Mouse (Mus musculus) olfactory bulb, adult 2 months (tissue): ENCODE data around the gene Nln.

Source experiments
- CTCF ChIP-seq: fragments of 200-500 bp; IDR thresholded peaks from 2 replicates; pipeline ENCODE4 v1.5.1; 2012; ENCODE audit warnings: low read depth, mild to moderate bottlenecking, low read length, moderate library complexity; ENCODE audit not compliant: insufficient read depth
- POLR2A ChIP-seq: fragments of 200-500 bp; IDR thresholded peaks from 2 replicates; pipeline ENCODE4 v1.6.1; 2012; ENCODE audit warnings: mild to moderate bottlenecking, low read depth, low read length, moderate library complexity; ENCODE audit not compliant: insufficient read depth

- TF ChIP-seq POLR2A (no peak), CTCF (no peak)
Measured at GRCm38 (mm10) chr13:103993142-103994084, 116.0 kb downstream of the Nln start.
